Mouse (Mus musculus): ENCODE data around the gene Gm12248. TPM values are rescaled to one million over a fixed set of nuclear protein-coding genes. Genes with fewer than 3 reads are reported as not detected.
"Not testable (repeated sequence)": the region's sequence is repeated elsewhere in the genome, so short reads cannot be mapped to it uniquely, and the experiment has no call there.

Gene Gm12248
- polyA plus RNA-seq, 1 experiment from 2014 or later, result not detected

DNA sequence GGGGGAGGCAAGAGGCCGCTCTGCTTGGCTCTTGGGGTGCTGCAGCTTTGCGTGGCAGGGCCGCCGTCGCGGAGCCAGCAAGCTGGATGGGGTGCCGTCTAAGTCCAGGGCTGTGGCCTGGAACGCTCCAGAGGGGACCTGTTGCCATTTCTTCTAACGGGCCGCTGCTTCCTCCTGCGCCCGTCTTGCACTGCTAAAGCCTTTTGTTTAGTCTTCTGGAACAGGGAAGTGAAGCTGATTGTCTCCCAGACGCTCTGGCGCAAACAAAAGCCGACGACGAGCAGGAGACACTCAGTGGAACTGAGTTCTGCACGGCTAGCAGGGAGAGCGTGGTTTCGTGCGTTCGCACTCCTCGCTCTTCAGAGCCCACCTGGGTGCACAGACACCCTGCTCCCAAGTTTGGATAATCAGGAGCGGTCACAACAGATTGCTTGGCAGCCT, 11.4 kb upstream of the Gm12248 start:
- no peaks in the 10 kb centered on the region for H3K36me3 ChIP-seq (ENCODE audit: control insufficient read depth, insufficient read depth, low read length)
- peak overlapping the region; percentile 97 for H3K4me3 ChIP-seq (ENCODE audit: low read length)
- under 1% methylated on average over 24 of the region's 24 CpGs for WGBS
- no peaks in the 10 kb centered on the region for H3K9me3 ChIP-seq (ENCODE audit: control insufficient read depth, low read length)
- peak overlapping the region; percentile 73 for H3K4me2 ChIP-seq (ENCODE audit: low read depth, low read length)
- H3K4me1 ChIP-seq (ENCODE audit: control insufficient read depth, insufficient read depth, low read length), result peaks cover 13% of the 10 kb centered on the region
- peak overlapping the region; percentile 96 for H3K27ac ChIP-seq (ENCODE audit: low read length)
- no peaks in the 10 kb centered on the region for H3K27me3 ChIP-seq (replicated peaks; ENCODE audit: control insufficient read depth, insufficient read depth, low read length)
- H3K9ac ChIP-seq (ENCODE audit: low read depth, low read length), result peak overlapping the region; percentile 89
- peak; percentile 54 for ATAC-seq

DNA sequence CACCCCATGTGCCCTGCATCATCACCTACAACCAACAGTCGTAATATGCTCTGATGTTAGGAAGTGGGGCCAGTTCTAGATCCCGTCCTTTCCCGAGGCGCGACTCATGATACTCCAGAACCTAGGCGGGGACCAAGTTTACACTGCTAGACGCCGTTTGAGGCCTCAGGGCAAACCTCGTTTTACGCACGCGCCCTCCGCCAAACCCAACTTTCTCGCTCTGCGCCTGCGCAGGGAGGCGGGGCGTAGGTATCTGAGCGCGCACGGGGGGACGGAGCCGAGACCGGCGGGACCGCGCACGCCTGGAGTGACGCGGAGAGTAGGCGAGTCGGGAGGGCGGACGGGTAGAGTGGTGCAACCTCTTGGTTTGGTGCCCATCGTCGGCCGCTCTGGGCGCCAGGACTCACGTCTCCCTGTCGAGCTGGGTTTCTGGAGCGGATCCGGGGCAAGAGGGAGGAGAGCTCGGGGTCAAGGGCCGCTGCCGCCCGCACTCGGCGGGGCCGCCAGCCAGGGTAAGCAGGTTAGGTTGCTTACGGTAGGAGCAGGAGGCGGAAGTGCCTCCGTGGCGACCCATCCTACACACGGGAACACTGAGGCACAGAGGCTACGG, 10.9 kb upstream of the Gm12248 start, which contains the start of gene Cnot8:
TSS of gene Cnot8 (plus strand) at position 457 of the 610 bp plus-strand sequence.
- H3K27me3 ChIP-seq (replicated peaks; ENCODE audit: control insufficient read depth, insufficient read depth, low read length), result no peaks in the 10 kb centered on the region
- H3K9ac ChIP-seq (ENCODE audit: low read depth, low read length), result peak within 1 kb of the TSS; percentile 89
- under 1% methylated on average over 55 of the region's 55 CpGs for WGBS
- ATAC-seq, result peak; percentile 98
- peak within 1 kb of the TSS; percentile 96 for H3K27ac ChIP-seq (ENCODE audit: low read length)
- H3K36me3 ChIP-seq (ENCODE audit: control insufficient read depth, insufficient read depth, low read length), result no peaks in the 10 kb centered on the region
- peaks cover 13% of the 10 kb centered on the region for H3K4me1 ChIP-seq (ENCODE audit: control insufficient read depth, insufficient read depth, low read length)
- peak within 1 kb of the TSS; percentile 97 for H3K4me3 ChIP-seq (ENCODE audit: low read length)
- H3K9me3 ChIP-seq (ENCODE audit: control insufficient read depth, low read length), result no peaks in the 10 kb centered on the region
- peak within 1 kb of the TSS; percentile 73 for H3K4me2 ChIP-seq (ENCODE audit: low read depth, low read length)

DNA sequence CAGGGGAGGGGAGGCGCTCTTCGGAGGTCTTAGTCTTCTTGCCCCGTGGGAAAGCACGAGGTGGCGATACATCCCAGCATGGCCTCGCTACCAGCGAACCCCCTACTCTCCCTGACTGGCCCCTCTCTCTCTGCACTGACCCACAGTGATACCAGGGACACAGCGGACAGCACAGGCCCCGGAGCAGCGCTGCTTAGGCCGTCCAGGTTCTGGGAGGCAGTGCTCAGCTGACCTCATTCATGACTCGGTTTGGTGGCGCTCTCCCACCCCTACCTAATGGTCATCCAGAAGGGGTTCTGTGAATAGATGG, 10.4 kb upstream of the Gm12248 start:
- peak overlapping the region; percentile 76 for H3K27ac ChIP-seq (ENCODE audit: low read length)
- ATAC-seq, result peak; percentile 38
- H3K27me3 ChIP-seq (replicated peaks; ENCODE audit: control insufficient read depth, insufficient read depth, low read length), result no peaks in the 10 kb centered on the region
- no peaks in the 10 kb centered on the region for H3K36me3 ChIP-seq (ENCODE audit: control insufficient read depth, insufficient read depth, low read length)
- H3K9ac ChIP-seq (ENCODE audit: low read depth, low read length), result peak overlapping the region; percentile 66
- H3K4me1 ChIP-seq (ENCODE audit: control insufficient read depth, insufficient read depth, low read length), result peaks cover 13% of the 10 kb centered on the region
- no peaks in the 10 kb centered on the region for H3K9me3 ChIP-seq (ENCODE audit: control insufficient read depth, low read length)
- peak overlapping the region; percentile 97 for H3K4me3 ChIP-seq (ENCODE audit: low read length)
- H3K4me2 ChIP-seq (ENCODE audit: low read depth, low read length), result peak overlapping the region; percentile 54
- WGBS, result 58% methylated on average over 13 of the region's 13 CpGs

DNA sequence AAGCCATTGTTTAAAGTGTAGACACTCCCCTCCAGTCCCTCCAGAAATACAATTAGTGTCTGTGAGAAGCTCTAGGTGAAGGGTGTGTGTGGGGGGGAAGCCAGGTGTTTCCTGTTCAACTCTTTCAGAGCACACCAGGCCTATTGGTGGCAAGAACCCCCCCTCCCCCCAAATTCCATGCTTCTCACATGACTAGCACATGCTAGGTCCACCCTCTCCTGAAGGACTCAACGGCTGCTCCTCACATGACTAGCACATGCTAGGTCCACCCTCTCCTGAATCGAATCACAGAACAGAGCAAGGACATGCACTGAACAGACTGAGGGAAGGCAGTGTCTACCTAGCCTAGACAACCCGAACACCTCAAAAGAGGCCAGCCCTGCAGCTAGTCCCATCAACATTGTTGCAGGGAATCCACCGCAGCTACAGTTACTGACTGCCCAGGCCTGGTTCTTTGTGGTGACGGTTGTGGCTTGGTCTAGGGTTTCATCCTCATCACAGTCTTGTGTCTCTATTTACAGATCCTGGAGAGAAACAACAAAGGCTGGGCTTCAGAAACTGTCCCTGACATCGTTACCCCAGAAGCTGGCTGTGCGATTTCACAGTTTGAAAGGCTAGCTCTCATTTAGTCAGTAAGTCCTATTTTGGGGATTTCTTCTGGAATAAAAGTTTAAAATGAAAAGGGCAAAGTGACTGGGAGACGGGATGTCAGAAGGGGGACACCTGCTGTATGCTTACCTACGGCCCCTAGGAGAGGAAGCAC, 9.8 kb upstream of the Gm12248 start:
- Histone ChIP-seq H3K4me1 (ENCODE audit: control insufficient read depth, insufficient read depth, low read length) (peaks cover 13% of the 10 kb centered on the region), H3K9me3 (ENCODE audit: control insufficient read depth, low read length) (no peaks in the 10 kb centered on the region), H3K4me2 (ENCODE audit: low read depth, low read length) (peak overlapping the region; percentile 54; the same call in 1 of the 2 replicates), H3K4me3 (ENCODE audit: low read length) (peak overlapping the region; percentile 97; the same call in 1 of the 2 replicates), H3K36me3 (ENCODE audit: control insufficient read depth, insufficient read depth, low read length) (no peaks in the 10 kb centered on the region), H3K9ac (ENCODE audit: low read depth, low read length) (peak overlapping the region; percentile 66), H3K27me3 (replicated peaks; ENCODE audit: control insufficient read depth, insufficient read depth, low read length) (no peaks in the 10 kb centered on the region), H3K27ac (ENCODE audit: low read length) (no peak overlapping the region)
- 85% methylated on average over 9 of the region's 9 CpGs for WGBS
- ATAC-seq, result no peak

DNA sequence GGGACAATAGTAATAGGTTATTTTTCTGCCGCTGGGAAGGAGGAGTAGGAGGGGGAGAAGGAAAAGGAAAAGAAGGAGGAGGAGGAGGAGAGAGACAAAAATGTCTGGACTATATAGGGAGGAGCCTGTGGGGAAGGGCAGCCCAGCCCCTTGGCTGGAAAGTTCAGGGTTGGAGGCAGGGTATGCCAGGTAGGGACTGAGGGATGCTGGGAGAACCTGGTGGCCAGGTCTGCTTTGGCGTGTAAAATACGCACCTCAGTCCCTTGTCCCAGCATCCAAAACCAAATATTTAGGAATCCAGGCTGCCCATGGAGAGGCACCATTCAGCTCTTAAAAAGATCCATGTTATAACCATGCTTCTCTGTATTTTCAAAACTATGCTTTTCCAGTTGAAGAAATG, 9.2 kb upstream of the Gm12248 start:
- Histone ChIP-seq H3K27ac (ENCODE audit: low read length) (no peak overlapping the region), H3K27me3 (replicated peaks; ENCODE audit: control insufficient read depth, insufficient read depth, low read length) (no peaks in the 10 kb centered on the region), H3K36me3 (ENCODE audit: control insufficient read depth, insufficient read depth, low read length) (no peaks in the 10 kb centered on the region), H3K9ac (ENCODE audit: low read depth, low read length) (no peak overlapping the region), H3K9me3 (ENCODE audit: control insufficient read depth, low read length) (no peaks in the 10 kb centered on the region), H3K4me3 (ENCODE audit: low read length) (no peak overlapping the region), H3K4me2 (ENCODE audit: low read depth, low read length) (no peak overlapping the region), H3K4me1 (ENCODE audit: control insufficient read depth, insufficient read depth, low read length) (peaks cover 15% of the 10 kb centered on the region)
- ATAC-seq, result no peak
- WGBS, result 68% methylated on average over 3 of the region's 3 CpGs

DNA sequence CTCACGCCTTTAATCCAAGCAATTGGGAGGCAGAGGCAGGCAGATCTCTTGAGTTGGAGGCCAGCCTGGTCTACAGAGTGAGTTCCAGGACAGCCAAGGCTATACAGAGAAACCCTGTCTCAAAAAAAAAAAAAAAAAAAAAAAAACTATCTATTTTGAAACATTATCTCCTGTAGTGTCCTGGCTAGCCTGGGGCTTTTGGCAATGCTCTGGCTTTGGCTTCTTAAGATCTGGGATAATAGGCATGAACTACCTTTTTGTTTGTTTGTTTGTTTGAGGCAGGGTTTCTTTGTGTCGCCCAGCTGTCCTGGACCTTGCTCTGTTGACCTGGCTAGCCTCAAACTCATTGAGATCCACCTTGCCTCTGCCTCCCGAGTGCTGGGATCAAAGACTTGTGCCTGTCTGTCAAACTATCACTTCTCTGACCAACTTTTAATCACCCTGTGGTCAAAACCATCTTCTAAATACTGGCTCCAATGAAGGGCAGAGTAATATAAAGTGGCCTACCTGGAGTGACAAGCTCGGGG, 8.3 kb upstream of the Gm12248 start:
- H3K36me3 ChIP-seq (ENCODE audit: control insufficient read depth, insufficient read depth, low read length), result no peaks in the 10 kb centered on the region
- ATAC-seq, result no peak
- H3K4me1 ChIP-seq (ENCODE audit: control insufficient read depth, insufficient read depth, low read length), result peaks cover 18% of the 10 kb centered on the region
- H3K9ac ChIP-seq (ENCODE audit: low read depth, low read length), result no peak overlapping the region
- 85% methylated on average over 4 of the region's 4 CpGs for WGBS
- H3K9me3 ChIP-seq (ENCODE audit: control insufficient read depth, low read length), result no peaks in the 10 kb centered on the region
- H3K27ac ChIP-seq (ENCODE audit: low read length), result no peak overlapping the region
- no peaks in the 10 kb centered on the region for H3K27me3 ChIP-seq (replicated peaks; ENCODE audit: control insufficient read depth, insufficient read depth, low read length)
- H3K4me2 ChIP-seq (ENCODE audit: low read depth, low read length), result no peak overlapping the region
- H3K4me3 ChIP-seq (ENCODE audit: low read length), result no peak overlapping the region

DNA sequence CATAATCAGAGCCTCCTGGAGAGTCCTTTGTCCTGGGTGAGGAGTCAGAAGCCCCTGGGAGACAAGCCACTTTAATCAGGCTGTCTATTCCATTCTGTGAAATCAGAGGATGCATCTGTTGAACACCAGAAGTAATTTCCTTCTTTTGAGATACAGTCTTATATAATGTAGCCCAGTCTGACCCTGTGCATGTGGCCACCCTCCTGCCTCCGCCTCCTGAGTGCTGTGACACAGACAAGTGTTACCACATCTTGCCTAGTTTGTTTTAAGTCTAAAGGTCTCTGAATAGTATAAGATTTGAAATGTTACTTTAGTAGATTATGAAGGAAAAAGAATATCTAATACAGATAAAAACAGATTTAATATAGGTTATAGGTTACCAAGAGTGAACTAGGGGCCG, 7.1 kb upstream of the Gm12248 start:
- Histone ChIP-seq H3K27ac (ENCODE audit: low read length) (no peak overlapping the region), H3K4me2 (ENCODE audit: low read depth, low read length) (no peak overlapping the region), H3K9me3 (ENCODE audit: control insufficient read depth, low read length) (no peaks in the 10 kb centered on the region), H3K9ac (ENCODE audit: low read depth, low read length) (no peak overlapping the region), H3K36me3 (ENCODE audit: control insufficient read depth, insufficient read depth, low read length) (no peaks in the 10 kb centered on the region), H3K27me3 (replicated peaks; ENCODE audit: control insufficient read depth, insufficient read depth, low read length) (no peaks in the 10 kb centered on the region), H3K4me1 (ENCODE audit: control insufficient read depth, insufficient read depth, low read length) (peaks cover 14% of the 10 kb centered on the region), H3K4me3 (ENCODE audit: low read length) (no peak overlapping the region)
- ATAC-seq, result no peak
- WGBS, result 83% methylated on average over 2 of the region's 2 CpGs

DNA sequence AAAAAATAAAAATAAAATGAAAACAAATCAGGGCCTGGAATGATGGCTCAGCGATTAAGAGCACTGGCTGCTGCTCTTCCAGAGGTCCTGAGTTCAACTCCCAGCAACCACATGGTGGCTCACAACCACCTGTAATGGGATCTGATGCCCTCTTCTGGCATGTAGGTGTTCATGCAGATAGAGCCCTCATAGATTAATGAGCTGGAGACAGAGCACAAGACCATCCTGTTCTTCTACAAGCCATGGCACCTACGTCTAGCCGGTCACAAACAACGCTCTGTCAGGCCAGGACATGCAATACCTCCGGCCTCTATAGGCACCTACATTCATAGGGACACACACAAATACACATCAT, 5.4 kb upstream of the Gm12248 start:
- H3K4me1 ChIP-seq (ENCODE audit: control insufficient read depth, insufficient read depth, low read length), result peaks cover 11% of the 10 kb centered on the region
- not testable (repeated sequence) for H3K9me3 ChIP-seq (ENCODE audit: control insufficient read depth, low read length); H3K36me3 ChIP-seq (ENCODE audit: control insufficient read depth, insufficient read depth, low read length); H3K4me2 ChIP-seq (ENCODE audit: low read depth, low read length); H3K9ac ChIP-seq (ENCODE audit: low read depth, low read length); H3K27ac ChIP-seq (ENCODE audit: low read length); H3K27me3 ChIP-seq (replicated peaks; ENCODE audit: control insufficient read depth, insufficient read depth, low read length); ATAC-seq; H3K4me3 ChIP-seq (ENCODE audit: low read length)
- 75% methylated on average over 5 of the region's 5 CpGs for WGBS

DNA sequence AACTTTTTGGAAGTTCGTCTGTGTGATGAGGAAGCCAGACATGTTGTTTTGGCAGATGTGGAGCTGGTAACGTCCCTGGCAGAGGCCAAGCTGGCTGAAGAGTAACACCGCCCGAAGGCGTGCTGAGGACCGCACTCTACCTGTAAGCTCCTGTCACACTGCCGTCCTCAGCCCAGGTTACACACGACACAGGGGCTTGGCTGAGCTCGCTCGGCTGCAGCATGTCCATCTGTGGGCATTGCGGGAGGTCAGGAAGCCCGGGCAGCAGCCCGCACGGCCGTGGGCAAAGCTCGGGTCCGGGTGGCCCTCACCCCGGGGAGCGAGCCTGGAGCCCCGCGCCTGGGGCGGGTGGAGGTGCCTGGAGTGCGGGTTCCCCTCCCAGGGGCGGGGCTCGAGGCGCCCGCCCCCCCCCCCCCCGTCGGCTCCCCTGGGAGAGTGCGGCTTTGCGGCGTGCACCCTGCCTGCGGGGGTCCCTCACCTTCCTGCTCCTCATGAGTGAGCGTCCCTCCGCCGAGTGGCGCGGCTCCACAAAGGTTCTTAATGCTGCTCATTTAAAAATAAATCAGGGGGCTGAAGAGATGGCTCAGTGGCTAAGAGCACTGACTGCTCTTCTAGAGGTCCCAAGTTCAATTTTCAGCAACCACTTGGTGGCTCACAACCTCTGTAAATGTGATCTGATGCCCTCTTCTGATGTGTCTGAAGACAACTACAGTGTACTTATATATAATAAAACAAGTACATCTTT, 4.9 kb upstream of the Gm12248 start:
- H3K27ac ChIP-seq (ENCODE audit: low read length), result no peak overlapping the region
- H3K9me3 ChIP-seq (ENCODE audit: control insufficient read depth, low read length), result no peaks in the 10 kb centered on the region
- H3K9ac ChIP-seq (ENCODE audit: low read depth, low read length), result peak overlapping the region; percentile 70
- H3K36me3 ChIP-seq (ENCODE audit: control insufficient read depth, insufficient read depth, low read length), result no peaks in the 10 kb centered on the region
- H3K27me3 ChIP-seq (replicated peaks; ENCODE audit: control insufficient read depth, insufficient read depth, low read length), result no peaks in the 10 kb centered on the region
- peak; percentile 44 for ATAC-seq
- H3K4me3 ChIP-seq (ENCODE audit: low read length), result peak overlapping the region; percentile 46
- peaks cover 6% of the 10 kb centered on the region; the same call in 1 of the 2 replicates for H3K4me1 ChIP-seq (ENCODE audit: control insufficient read depth, insufficient read depth, low read length)
- WGBS, result 4% methylated on average over 28 of the region's 38 CpGs
- H3K4me2 ChIP-seq (ENCODE audit: low read depth, low read length), result peak overlapping the region; percentile 90
